Mouse (Mus musculus) heart, adult 2 months (tissue): ENCODE data around the gene Lpcat3. TPM values are rescaled to one million over a fixed set of nuclear protein-coding genes. Genes with fewer than 3 reads are reported as not detected.

ENCODE experiments used
- DNase-seq, 2 experiments: peaks; one replicate each; pipeline ENCODE4 v3.0.0; 2021
- H3K27ac ChIP-seq: fragments of 200-600 bp; 2 replicates; pipeline ENCODE4 v1.8.1; 2022
- H3K27me3 ChIP-seq: fragments of 200-500 bp; 2 replicates; pipeline ENCODE4 v1.6.1; 2012; ENCODE audit warnings: mild to moderate bottlenecking, low read length, inconsistent platforms, mixed read lengths; ENCODE audit not compliant: control insufficient read depth, insufficient read depth
- H3K36me3 ChIP-seq: fragments of 200-500 bp; 2 replicates; pipeline ENCODE4 v1.6.1; 2012; ENCODE audit warnings: low read length, inconsistent platforms; ENCODE audit not compliant: control insufficient read depth, insufficient read depth
- H3K4me1 ChIP-seq: fragments of 200-500 bp; 2 replicates; pipeline ENCODE4 v1.6.1; 2011; ENCODE audit warnings: low read length; ENCODE audit not compliant: control insufficient read depth, insufficient read depth
- H3K4me3 ChIP-seq: fragments of 200-600 bp; 2 replicates; pipeline ENCODE4 v1.8.1; 2022
- H3K79me2 ChIP-seq: fragments of 200-500 bp; replicated peaks from 2 replicates; pipeline ENCODE4 v1.6.1; 2012; ENCODE audit warnings: mild to moderate bottlenecking, inconsistent platforms, low read length, moderate library complexity, mixed read lengths; ENCODE audit not compliant: control insufficient read depth, insufficient read depth
- H3K9ac ChIP-seq: fragments of 200-500 bp; 2 replicates; pipeline ENCODE4 v1.6.1; 2012; ENCODE audit warnings: low read depth, mild to moderate bottlenecking, control low read depth, inconsistent platforms, low read length, mixed read lengths
- CTCF ChIP-seq: fragments of 200-600 bp; IDR thresholded peaks from 2 replicates; pipeline ENCODE4 v1.8.1; 2022; ENCODE audit warnings: antibody characterized with exemption, mild to moderate bottlenecking, moderate library complexity
- EP300 ChIP-seq: fragments of 200-500 bp; IDR thresholded peaks from 2 replicates; pipeline ENCODE4 v1.6.1; 2011; ENCODE audit warnings: low read depth, low read length, control low read depth; ENCODE audit not compliant: insufficient read depth
- POLR2A ChIP-seq: fragments of 200-500 bp; IDR thresholded peaks from 2 replicates; pipeline ENCODE4 v1.6.1; 2011; ENCODE audit warnings: mild to moderate bottlenecking, low read depth, low read length, control low read depth; ENCODE audit not compliant: insufficient read depth
- WGBS: fragments of 180-500 bp; shearing (Covaris S2); methylation state at CpG from one replicate; pipeline ENCODE4 v1.1.7; 2018; 5-methylcytosine and 5-hydroxymethylcytosine counted together
- intact Hi-C: fragments of 180-260 bp; cut with DNase I; formaldehyde crosslinking; loops from one replicate; pipeline ENCODE4 v1.15.1; 2025
- microRNA-seq, 2 experiments: library from miRNA; unstranded; fragments of <30 nt; microRNA quantifications; one replicate each; pipeline ENCODE4 v1.2.0; 2021
- polyA plus RNA-seq: library from polyadenylated mRNA; depleted of rRNA; stranded (reverse); fragments of >200 nt; gene quantifications from 2 replicates; pipeline ENCODE4 v1.2.3, GENCODE M21; 2012; rRNA removed
- total RNA-seq, 2 experiments: library from RNA; stranded (reverse); gene quantifications; 2 replicates each; pipeline ENCODE4 v1.2.3; 2021

The Lpcat3 gene
- total and polyA plus RNA-seq, 3 experiments = 34.9 to 73.4 (median 40.5) TPM

DNA sequence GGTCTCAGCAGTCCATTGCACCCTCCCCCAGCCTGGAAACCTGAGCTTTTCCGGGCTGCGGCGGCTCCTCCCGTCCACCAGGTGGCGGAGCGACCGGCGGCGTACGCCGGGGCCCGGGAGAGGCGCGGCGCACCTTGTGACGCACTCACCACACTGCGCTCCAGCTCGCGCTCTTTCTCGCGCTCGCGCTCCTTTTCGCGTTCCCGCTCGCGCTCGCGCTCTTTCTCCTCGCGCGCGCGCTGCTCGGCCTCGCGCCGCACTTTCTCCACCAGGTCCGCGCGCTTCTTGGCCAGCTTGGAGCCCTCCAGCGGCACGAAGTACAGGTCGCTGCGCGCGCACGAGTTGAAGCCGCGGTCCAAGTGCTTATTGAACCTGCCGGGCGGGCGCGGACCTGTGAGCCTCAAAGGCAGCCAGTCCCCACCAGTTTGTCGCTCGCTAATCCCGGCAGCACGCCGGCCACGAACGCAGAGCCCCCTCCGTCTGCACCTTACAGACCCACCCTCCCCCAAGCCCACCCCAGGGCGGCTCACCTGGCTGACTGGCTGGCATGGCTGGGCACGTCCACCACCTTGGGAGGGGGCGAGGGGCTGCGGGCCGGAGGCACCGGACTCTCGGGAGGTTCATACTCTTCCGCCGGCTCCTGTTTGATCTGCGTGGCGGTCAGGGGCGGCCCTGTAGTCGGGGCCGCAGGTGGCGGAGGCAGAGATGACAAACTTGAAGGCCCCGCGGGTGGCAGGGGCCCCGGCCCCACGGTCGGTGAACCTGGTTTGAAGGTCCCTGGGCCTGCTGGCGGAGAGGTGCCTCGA lies 82.9 kb downstream of the Lpcat3 start:
- H3K4me1 ChIP-seq = peaks cover 3% of the 10 kb centered on the region; the same call in 1 of the 2 replicates
- no peaks in the 10 kb centered on the region for H3K79me2 ChIP-seq
- peak overlapping the region; percentile 68 for H3K4me3 ChIP-seq
- WGBS = 2% methylated on average over 84 of the region's 85 CpGs
- intact Hi-C loops = loop anchor here (1.0 kb wide), 1 partner anchor 11 kb away; the partner anchor contains the start of genes Atn1 and Gm45234
- DNase-seq = peak; percentile 95 to 96
- H3K36me3 ChIP-seq = no peaks in the 10 kb centered on the region
- TF ChIP-seq POLR2A (peak; percentile 77), CTCF (peak; percentile 98; the same call in 1 of the 2 replicates), EP300 (peak; percentile 47; the same call in 1 of the 2 replicates)
- peak overlapping the region; percentile 96 for H3K27ac ChIP-seq
- H3K27me3 ChIP-seq = no peaks in the 10 kb centered on the region
- peak overlapping the region; percentile 82 for H3K9ac ChIP-seq

DNA sequence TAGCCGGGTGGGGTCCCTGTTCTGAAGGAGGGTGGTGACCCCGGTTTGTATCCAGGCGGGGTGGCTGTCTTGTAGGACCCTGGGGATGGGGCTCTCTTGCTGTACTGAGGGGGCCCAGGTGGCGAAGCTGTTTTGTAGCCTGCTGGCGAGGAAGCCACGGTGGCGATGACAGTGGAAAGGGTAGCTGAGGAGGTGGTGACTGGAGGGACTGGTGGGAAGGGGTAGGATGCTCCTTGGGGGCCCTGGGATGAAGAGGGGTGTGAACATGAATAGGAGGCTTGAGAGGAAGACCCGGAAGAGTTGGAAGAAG lies 83.4 kb downstream of the Lpcat3 start:
- no peak for DNase-seq
- no peaks in the 10 kb centered on the region for H3K27me3 ChIP-seq
- TF ChIP-seq POLR2A (no peak), CTCF (no peak), EP300 (0 out of 2 replicates have a peak, but pooled peaks have one; percentile 23)
- 24% methylated on average over 8 of the region's 8 CpGs for WGBS
- no peaks in the 10 kb centered on the region for H3K36me3 ChIP-seq
- H3K9ac ChIP-seq = peak overlapping the region; percentile 82
- H3K4me1 ChIP-seq = peaks cover 3% of the 10 kb centered on the region; the same call in 1 of the 2 replicates
- peak overlapping the region; percentile 68 for H3K4me3 ChIP-seq
- intact Hi-C loops = no loop called here
- H3K79me2 ChIP-seq = no peaks in the 10 kb centered on the region
- peak overlapping the region; percentile 96 for H3K27ac ChIP-seq

DNA sequence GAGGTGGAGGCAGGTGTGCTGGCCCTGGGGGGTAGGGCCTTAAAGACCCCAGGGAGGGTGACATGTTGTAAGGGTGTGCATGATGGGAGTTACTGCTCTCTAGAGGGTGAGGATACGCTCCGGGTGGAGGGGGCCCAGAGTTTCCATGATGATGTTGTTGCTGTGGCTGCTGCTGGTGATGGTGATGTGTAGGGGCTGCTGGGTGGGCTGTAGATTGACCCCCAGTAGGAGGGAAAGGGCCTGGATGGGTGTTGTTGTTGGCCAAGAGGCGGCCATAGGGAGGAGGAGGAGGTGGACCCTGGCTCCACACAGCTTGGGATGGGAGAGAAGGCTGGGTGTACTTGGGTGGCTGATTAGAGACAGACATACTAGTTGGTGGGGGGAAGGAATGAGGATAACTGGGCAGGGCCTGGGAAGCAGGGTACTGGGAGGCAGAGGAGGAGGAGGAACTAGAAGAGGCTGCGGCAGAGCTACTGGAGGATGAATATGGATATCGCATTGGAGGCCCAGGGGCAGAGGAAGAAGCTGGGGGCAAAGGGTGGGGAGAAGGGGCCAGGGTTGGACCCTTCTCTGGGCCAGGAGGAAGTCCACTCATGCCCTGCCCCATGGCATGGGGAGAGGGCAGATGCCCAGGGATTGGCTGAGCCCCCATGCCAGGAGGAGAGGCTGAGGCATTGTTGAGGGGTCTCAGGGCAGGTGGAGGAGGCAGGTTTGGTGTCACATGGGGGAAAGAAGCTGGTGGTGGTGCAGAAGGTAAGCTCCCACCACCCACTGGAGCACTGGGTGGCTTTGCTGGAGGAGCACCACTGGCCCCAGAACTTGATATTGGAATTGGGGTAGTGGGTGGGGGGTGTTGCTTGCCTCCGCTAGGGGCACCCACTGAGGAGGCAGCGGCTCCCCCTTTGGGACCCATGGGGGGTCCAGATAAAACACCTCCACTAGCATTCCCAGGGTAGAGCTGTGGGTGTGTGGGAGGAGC lies 84.1 kb downstream of the Lpcat3 start:
- Histone ChIP-seq H3K36me3 (no peaks in the 10 kb centered on the region), H3K27ac (no peak overlapping the region), H3K27me3 (no peaks in the 10 kb centered on the region), H3K79me2 (no peaks in the 10 kb centered on the region), H3K4me1 (no peaks in the 10 kb centered on the region), H3K4me3 (no peak overlapping the region; the same call in 1 of the 2 replicates), H3K9ac (no peak overlapping the region)
- WGBS = 87% methylated on average over 7 of the region's 7 CpGs
- no peak for TF ChIP-seq POLR2A
- TF ChIP-seq EP300 = no peak
- TF ChIP-seq CTCF = no peak
- no peak for DNase-seq
- intact Hi-C loops = no loop called here

DNA sequence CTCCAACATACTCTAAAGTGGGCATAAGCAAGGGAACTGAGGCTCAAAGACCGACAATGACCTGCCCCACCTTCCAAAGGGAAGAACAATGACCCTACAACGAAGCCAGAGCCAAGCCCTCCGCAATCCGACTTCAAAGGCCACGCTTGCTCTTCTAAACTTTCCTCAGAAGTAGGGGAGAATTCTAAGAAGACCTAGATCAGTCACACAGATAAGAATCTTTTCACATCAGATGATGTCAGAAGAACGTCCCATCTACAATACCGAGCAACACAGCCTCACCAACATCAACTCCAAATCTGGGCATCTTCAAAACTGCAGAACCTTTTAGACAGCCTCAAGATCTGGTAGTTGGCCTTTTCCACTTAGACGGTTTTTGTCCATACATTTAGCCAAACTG lies 87.6 kb downstream of the Lpcat3 start:
- Histone ChIP-seq H3K36me3 (no peaks in the 10 kb centered on the region), H3K4me3 (no peak overlapping the region), H3K27ac (no peak overlapping the region), H3K9ac (no peak overlapping the region), H3K27me3 (no peaks in the 10 kb centered on the region), H3K4me1 (peaks cover 3% of the 10 kb centered on the region; the same call in 1 of the 2 replicates), H3K79me2 (0 out of 2 replicates have a peak, but pooled peaks cover 1% of the 10 kb centered on the region)
- TF ChIP-seq CTCF (no peak), EP300 (no peak), POLR2A (no peak)
- DNase-seq = no peak
- intact Hi-C loops = no loop called here
- WGBS = 80% methylated on average over 8 of the region's 8 CpGs

DNA sequence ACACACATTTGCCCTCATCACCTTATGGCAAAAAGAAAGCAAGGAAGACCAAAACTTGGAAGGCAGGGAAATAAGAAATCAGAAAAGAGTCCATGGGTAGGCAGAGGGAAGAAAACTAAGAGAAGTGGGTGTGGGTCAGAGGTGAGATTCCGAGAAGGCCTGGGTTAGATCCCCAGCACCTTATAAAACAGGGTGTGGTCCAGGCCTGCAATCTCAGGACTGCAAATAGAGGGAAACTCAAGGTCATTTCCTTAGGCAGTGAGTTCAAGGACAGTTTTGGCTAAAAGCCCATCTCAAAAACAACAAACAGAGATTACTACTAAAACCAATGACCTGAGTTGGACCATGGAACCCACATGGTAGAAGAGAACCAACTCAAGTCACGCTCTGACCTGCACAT lies 91.0 kb downstream of the Lpcat3 start:
- Histone ChIP-seq H3K79me2 (0 out of 2 replicates have a peak, but pooled peaks cover 1% of the 10 kb centered on the region), H3K27ac (no peak overlapping the region), H3K4me1 (peaks cover 8% of the 10 kb centered on the region; the same call in 1 of the 2 replicates), H3K4me3 (no peak overlapping the region), H3K36me3 (no peaks in the 10 kb centered on the region), H3K9ac (no peak overlapping the region), H3K27me3 (no peaks in the 10 kb centered on the region)
- intact Hi-C loops = no loop called here
- TF ChIP-seq EP300 = no peak
- no peak for TF ChIP-seq POLR2A
- TF ChIP-seq CTCF = no peak
- 73% methylated on average over 2 of the region's 2 CpGs for WGBS
- DNase-seq = no peak

Small RNA genes within 50 kb of the gene (microRNA-seq; reads per million reads assigned to microRNA genes)
- gene Mir141 (16.2 to 16.8 reads per million in 2 experiments), gene Mir200c (216 to 246 reads per million in 2 experiments)

Other genes starting within 250 kb of the Lpcat3 start
- gene Pex5, start 248.0 kb upstream of the Lpcat3 start, total RNA-seq = 10 to 100 TPM; 21.9 to 25.7 TPM
- gene Pex5, start 248.0 kb upstream of the Lpcat3 start, polyA plus RNA-seq = 20.8 and 30.1 TPM in 2 replicates
- gene Clstn3, start 198.2 kb upstream of the Lpcat3 start, total RNA-seq = 1 to 10 TPM; 1.4 to 1.9 TPM
- 5.1 and 11.8 TPM in 2 replicates for gene Clstn3, start 198.2 kb upstream of the Lpcat3 start, polyA plus RNA-seq
- 1 to 10 TPM; 1.1 to 1.2 TPM for gene C1rl, start 169.9 kb upstream of the Lpcat3 start, total RNA-seq
- 1.3 and 1.5 TPM in 2 replicates for gene C1rl, start 169.9 kb upstream of the Lpcat3 start, polyA plus RNA-seq
- 10 to 100 TPM; 10.4 to 12.2 TPM for gene C1ra, start 150.6 kb upstream of the Lpcat3 start, total RNA-seq
- 17.3 and 19.5 TPM in 2 replicates for gene C1ra, start 150.6 kb upstream of the Lpcat3 start, polyA plus RNA-seq
- gene C1s1, start 120.7 kb upstream of the Lpcat3 start, total RNA-seq = 10 to 100 TPM; 23.0 to 25.1 TPM
- gene C1s1, start 120.7 kb upstream of the Lpcat3 start, polyA plus RNA-seq = 31.0 and 39.0 TPM in 2 replicates
- gene C1rb, start 92.7 kb upstream of the Lpcat3 start, total RNA-seq = 1 to 10 TPM; 1.2 to 1.8 TPM
- not detected in 2 replicates for gene C1rb, start 92.7 kb upstream of the Lpcat3 start, polyA plus RNA-seq
- gene C1s2, start 26.9 kb upstream of the Lpcat3 start, total RNA-seq = under 1 TPM; 0.26 to 0.48 TPM
- gene C1s2, start 26.9 kb upstream of the Lpcat3 start, polyA plus RNA-seq = not detected in 2 replicates
- 10 to 100 TPM; 71.4 to 78.8 TPM for gene Emg1, start 49.2 kb downstream of the Lpcat3 start, total RNA-seq
- 51.8 and 79.0 TPM in 2 replicates for gene Emg1, start 49.2 kb downstream of the Lpcat3 start, polyA plus RNA-seq
- gene Phb2, start 49.3 kb downstream of the Lpcat3 start, total RNA-seq = 100 to 1,000 TPM; 260 to 292 TPM
- gene Phb2, start 49.3 kb downstream of the Lpcat3 start, polyA plus RNA-seq = 184 and 200 TPM in 2 replicates
- 1 to 10 TPM; 3.1 to 4.4 TPM for gene Ptpn6, start 75.7 kb downstream of the Lpcat3 start, total RNA-seq
- 4.5 and 8.2 TPM in 2 replicates for gene Ptpn6, start 75.7 kb downstream of the Lpcat3 start, polyA plus RNA-seq
- gene Grcc10, start 78.3 kb downstream of the Lpcat3 start, total RNA-seq = 100 to 1,000 TPM; 280 to 314 TPM
- gene Grcc10, start 78.3 kb downstream of the Lpcat3 start, polyA plus RNA-seq = 296 and 328 TPM in 2 replicates
- gene Gm45234, start 93.0 kb downstream of the Lpcat3 start, total RNA-seq = 1 to 10 TPM in 1 of 2 experiments, not detected in 1; 1.9 TPM
- not detected in 2 replicates for gene Gm45234, start 93.0 kb downstream of the Lpcat3 start, polyA plus RNA-seq
- gene Atn1, start 93.5 kb downstream of the Lpcat3 start, total RNA-seq = 10 to 100 TPM; 44.3 to 47.8 TPM
- 24.5 and 32.8 TPM in 2 replicates for gene Atn1, start 93.5 kb downstream of the Lpcat3 start, polyA plus RNA-seq
- gene Eno2, start 106.6 kb downstream of the Lpcat3 start, total RNA-seq = 1 to 10 TPM; 2.4 to 2.7 TPM
- 2.4 and 2.7 TPM in 2 replicates for gene Eno2, start 106.6 kb downstream of the Lpcat3 start, polyA plus RNA-seq
- not detected for gene Lrrc23, start 116.7 kb downstream of the Lpcat3 start, total RNA-seq
- 0.53 and 3.2 TPM in 2 replicates for gene Lrrc23, start 116.7 kb downstream of the Lpcat3 start, polyA plus RNA-seq
- 1 to 10 TPM; 3.2 TPM for gene Spsb2, start 145.6 kb downstream of the Lpcat3 start, total RNA-seq
- 2.8 and 4.4 TPM in 2 replicates for gene Spsb2, start 145.6 kb downstream of the Lpcat3 start, polyA plus RNA-seq
- gene Tpi1, start 151.3 kb downstream of the Lpcat3 start, total RNA-seq = 100 to 1,000 TPM; 788 to 884 TPM
- gene Tpi1, start 151.3 kb downstream of the Lpcat3 start, polyA plus RNA-seq = 870 and 1,222 TPM in 2 replicates
- gene Usp5, start 166.5 kb downstream of the Lpcat3 start, total RNA-seq = 10 to 100 TPM; 68.4 to 72.3 TPM
- 51.0 and 74.9 TPM in 2 replicates for gene Usp5, start 166.5 kb downstream of the Lpcat3 start, polyA plus RNA-seq
- under 1 TPM; 0.32 to 0.70 TPM for gene Cdca3, start 166.5 kb downstream of the Lpcat3 start, total RNA-seq
- 0.72 and 1.9 TPM in 2 replicates for gene Cdca3, start 166.5 kb downstream of the Lpcat3 start, polyA plus RNA-seq
- gene Gnb3, start 177.2 kb downstream of the Lpcat3 start, total RNA-seq = 10 to 100 TPM in 1 of 2 experiments, 1 to 10 TPM in 1; 6.1 to 10.9 TPM
- 6.9 and 14.0 TPM in 2 replicates for gene Gnb3, start 177.2 kb downstream of the Lpcat3 start, polyA plus RNA-seq
- gene P3h3, start 194.7 kb downstream of the Lpcat3 start, total RNA-seq = 10 to 100 TPM in 1 of 2 experiments, 1 to 10 TPM in 1; 6.9 to 10.6 TPM
- gene P3h3, start 194.7 kb downstream of the Lpcat3 start, polyA plus RNA-seq = 15.5 and 16.2 TPM in 2 replicates
- gene Gpr162, start 201.0 kb downstream of the Lpcat3 start, total RNA-seq = under 1 TPM; 0.41 to 0.44 TPM
- 1.0 and 1.4 TPM in 2 replicates for gene Gpr162, start 201.0 kb downstream of the Lpcat3 start, polyA plus RNA-seq
- gene Cd4, start 225.2 kb downstream of the Lpcat3 start, total RNA-seq = under 1 TPM; 0.34 to 0.57 TPM
- gene Cd4, start 225.2 kb downstream of the Lpcat3 start, polyA plus RNA-seq = 0.53 and 0.66 TPM in 2 replicates
- under 1 TPM; 0.32 to 0.34 TPM for gene Lag3, start 248.7 kb downstream of the Lpcat3 start, total RNA-seq
- gene Lag3, start 248.7 kb downstream of the Lpcat3 start, polyA plus RNA-seq = 0.29 and 0.47 TPM in 2 replicates